Mouse (Mus musculus) cerebellum, postnatal 4 days (tissue): Measurements from ENCODE around the gene Papola.
"Not testable (repeated sequence)": the region's sequence is repeated elsewhere in the genome, so short reads cannot be mapped to it uniquely, and the experiment has no call there.

Experiments
- DNase-seq, 2 experiments: peaks; one replicate each; pipeline ENCODE4 v3.0.0; 2022; ENCODE audit warnings: low spot score in 2 of 2, mixed read lengths in 1 of 2

Gene Papola

DNA sequence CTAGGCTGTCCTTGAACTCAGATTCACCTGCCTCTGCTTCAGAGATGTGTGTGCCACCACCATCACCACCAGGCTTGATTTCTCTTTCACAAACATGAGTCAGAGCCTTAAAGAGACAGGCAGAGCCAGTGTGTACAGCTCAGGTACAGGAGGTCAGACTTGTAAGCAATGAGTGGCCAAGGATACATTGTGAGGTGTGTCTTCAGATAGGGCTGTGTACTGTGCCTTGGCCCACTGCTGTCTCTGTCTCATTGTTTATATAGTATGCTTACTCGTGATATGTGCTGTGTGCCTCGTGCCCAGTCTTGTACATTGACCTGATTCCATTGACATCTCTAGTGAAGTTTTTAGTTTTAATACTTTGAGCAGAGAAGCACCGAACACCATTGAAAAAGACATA, 21.3 kb downstream of the Papola start:
- DNase-seq = no peak

DNA sequence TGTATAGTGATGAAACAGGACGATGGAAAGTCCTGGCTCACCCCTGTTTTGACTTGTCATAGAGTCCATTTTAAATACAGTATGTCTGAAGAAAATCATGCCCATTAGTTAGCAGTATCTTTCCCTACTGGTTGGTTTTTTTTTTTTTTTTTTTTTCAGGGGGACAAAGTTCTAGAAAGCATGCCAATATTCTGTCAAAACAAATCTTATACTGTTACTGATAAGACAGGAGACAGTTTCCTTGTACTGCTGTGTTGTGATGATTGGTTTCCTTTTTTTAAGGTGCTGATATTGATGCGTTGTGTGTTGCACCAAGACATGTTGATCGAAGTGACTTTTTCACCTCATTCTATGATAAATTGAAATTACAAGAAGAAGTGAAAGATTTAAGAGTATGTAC, 21.7 kb downstream of the Papola start:
- no peak for DNase-seq

DNA sequence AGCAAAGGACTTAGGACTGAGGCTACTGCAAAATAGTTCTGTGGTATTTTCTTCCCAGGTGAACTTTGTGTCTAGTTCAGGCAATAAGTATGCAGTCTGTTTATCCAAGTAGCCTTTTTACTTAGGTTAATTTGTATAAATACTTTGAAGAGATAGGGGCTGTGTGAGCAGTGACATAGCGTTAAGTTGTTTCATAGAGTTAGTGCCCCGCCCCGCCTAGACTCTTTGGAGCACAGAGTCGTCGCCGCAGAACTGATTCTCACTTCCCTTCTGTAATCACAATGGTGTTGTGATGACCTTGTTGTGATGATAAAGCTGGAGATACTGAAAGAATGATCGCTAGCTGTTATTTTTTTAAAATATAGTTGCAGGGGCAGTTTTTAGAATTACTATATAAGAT, 22.9 kb downstream of the Papola start:
- DNase-seq = no peak

DNA sequence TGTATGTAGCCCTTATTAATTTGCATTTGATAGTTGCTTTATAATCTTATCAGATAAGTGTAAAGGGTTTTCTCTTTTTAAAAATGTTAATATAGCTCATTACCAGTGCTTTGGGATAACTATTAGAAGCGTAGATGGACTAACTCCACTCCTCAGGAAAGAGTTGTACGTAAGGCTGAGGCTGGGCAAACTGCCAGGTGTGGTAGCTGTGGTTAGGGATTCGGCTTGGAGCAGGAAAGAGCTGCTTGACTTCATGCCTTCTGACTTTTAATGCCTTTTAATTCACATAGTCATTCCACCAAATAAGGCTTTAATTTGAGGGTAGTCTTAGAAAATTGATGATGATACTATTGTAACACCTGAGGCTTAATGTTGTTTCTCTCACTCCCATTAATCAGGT, 24.5 kb downstream of the Papola start:
- no peak for DNase-seq

DNA sequence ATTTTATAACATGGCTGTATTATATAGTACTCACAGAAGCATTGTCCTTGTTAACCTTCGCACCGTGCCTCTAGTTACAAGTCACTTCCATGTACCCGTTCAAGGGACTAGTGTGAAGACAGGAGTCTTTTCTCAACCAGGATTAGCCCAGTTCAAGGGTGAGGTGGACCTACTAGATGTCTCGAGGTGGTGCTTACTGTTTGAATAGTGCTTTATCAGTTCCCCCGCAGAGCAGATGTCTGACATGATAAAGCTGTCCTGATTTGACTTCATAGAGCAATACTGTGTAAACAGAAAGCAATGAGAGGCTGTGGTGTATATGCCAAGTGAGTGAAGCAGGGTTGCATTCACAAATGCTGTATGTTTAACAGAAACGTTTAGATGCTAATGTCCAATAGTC, 26.1 kb downstream of the Papola start:
- DNase-seq = no peak

DNA sequence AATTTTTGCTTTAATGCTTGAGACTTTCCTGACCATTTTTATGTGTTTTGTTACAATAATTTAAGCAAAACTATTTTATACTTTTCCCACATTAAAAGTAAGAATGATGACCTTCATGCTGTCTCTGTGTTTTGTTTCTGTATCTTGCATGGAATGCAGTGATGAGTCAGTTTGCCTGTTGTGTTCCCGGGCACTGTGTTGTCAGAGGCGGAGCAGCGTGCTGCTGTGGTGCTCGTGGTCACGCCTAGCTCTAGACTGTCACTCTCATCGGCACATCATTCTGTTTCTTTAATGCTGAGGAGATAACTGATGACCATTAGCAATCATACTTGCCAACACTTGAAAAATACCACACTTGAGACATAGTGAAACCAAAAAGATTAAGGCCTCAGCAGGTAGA, 29.5 kb downstream of the Papola start:
- no peak for DNase-seq

DNA sequence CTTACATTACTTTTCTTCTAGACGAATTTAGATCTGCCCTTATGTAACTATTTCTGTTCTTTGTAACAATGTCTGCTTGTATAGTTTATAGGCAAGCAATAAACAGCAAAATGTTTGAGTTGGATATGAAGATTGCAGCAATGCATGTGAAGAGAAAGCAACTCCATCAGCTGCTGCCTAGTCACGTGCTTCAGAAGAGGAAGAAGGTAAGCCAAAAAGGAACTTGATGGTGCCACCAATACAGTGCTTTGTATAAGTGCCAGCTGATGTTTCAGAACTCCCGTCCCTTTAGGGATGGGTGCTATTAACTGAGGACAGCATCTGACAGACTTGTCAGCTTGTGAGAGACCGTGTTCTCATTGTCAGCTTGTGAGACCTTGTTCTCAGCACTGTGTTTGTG, 39.0 kb downstream of the Papola start:
- DNase-seq = no peak

DNA sequence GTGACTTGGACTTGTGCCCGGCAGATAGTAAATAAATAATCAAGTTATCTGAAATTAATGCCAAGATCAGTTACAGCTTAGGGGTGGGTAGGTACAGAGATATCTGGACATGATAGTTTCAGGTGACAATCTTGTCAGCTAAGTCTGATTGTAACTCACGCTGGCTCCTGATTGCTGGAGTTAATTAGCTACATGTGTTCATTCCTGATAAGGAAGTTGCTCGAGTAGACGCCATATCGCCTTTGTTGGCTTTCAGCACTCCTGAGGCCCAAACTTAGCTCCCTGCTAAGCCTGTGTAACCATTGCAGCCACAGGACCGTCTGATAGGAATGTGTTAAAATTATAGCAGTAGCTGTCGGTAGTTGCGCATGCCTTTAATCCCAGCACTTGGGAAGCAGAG, 40.2 kb downstream of the Papola start:
- no peak for DNase-seq

DNA sequence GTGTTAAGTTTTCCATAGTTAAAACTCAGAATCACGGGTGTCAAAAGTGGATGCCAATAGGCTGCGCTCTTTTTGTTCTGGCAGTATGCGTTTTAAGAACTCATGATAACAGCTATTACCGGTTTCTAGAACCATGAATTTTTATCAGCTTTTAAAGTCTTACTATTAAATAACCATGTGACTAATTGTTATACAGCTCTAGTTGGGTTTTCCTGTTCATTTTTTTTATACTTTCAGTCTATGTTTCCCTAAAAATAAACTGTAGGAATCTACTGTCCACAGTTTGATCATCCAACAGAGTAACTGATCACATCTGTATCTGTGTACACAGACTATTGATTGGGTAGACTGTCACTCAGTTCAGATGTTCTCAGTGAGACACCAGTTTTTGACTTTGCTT, 40.8 kb downstream of the Papola start:
- no peak for DNase-seq

DNA sequence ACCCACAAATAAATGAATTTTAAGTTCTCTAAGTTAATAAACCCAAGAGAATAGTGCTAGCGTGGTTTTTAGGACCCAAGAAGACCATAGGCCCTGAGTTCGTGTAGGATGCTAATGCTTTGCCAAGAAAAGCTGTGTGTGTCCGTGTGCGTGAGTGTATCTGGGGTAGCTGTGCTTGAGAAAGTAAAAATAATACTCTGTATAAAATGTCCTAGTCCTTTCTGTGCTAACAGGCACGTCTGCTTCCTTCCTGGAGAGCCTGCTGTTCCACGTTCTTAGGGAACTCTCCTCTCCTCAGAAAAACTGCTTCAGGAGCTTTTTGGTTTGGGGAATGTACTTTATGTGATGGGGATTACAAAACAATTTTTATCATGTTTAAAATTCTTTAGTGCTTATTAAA, 48.0 kb downstream of the Papola start:
- DNase-seq = no peak

DNA sequence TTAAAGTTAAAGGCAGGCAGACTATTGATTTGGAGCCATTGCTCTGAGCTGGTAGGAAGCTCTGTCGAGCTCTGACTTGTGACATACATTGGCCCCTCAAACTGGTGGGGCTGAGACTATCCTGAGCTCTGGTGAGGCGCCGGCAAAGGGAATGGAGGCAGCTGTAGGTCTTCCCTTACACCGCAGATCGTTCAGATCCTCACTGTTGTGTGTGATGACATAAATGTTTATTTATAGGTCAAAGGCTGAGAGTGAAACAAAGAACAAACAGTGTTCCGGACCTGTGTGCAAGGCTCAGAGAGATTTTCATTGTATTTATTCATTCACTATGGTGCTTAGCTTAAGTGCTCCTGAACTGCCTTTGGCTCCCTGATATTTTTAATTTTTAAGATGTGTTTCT, 50.4 kb downstream of the Papola start:
- no peak for DNase-seq

DNA sequence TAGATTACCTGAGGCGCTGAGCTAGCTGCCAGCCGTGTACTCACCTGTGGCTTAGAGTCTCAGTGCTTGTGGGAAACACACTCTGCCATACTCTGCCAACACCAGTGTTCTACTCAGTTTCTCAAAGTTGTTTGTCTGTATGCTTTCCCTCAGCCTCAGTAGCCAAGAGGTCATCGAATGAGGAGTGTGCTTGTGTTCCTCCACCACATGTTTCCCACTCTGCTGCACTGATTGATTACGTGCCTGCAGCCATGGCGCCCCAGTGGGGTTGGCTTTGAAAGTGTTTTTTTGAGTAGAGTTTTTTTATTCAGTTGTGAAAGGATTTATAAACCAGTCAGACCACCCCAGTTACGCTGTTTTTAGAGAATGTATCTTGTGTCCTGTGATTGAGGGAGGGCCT, 51.1 kb downstream of the Papola start:
- DNase-seq = no peak

DNA sequence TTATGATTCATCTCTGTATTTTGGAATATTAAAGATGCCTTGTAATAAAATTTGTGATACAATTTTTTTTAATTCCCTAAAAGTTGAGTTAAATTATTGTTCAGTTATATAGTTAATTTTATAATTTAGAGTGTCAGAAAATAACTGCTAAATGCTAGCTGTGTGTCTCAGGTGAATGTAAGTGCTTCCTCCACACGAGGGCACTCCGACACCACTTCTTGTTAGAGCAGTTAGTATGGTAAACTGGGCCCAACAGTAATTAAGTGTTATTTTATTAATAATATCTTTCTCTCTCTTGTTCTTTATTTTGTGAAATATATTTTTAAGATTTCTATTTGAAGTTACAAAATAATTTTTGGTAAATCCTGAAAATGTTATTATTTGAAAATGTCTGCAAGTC, 51.7 kb downstream of the Papola start:
- DNase-seq = peak in 1 of 2 experiments; percentile 37

DNA sequence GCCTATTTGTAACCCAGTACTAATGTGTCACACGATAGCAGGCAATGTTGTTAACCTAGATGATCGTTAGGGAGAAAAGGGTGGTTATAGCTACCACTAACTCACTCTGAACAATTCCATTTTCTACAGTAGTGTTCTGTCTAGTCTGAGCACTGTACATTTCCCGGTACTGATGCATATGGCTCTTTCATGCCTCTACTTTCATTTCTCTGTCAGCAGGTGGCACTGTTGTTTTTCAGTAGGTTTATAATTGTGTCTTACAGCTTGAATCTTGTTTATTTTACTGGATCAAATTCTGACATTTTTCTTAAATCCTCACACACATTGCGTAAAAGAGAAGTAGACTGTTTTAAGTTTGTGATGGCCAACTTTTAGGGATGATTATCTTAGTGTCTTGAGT, 54.6 kb downstream of the Papola start:
- no peak for DNase-seq

DNA sequence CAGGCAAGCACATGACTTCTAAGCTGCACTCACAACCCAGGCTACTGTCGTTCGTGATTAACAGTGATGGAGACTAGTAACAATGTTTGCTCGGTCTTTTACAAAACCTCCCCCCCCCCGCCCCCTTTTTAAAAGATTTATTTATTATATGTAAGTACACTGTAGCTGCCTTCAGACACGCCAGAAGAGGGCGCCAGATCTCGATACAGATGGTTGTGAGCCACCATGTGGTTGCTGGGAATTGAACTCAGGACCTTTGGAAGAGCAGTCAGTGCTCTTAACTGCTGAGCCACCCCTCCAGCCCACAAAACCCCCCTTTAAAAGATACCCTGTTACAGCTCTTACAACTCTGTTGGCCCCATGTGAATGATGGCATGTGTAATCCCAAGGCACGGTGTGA, 56.1 kb downstream of the Papola start:
- DNase-seq = not testable (repeated sequence)

DNA sequence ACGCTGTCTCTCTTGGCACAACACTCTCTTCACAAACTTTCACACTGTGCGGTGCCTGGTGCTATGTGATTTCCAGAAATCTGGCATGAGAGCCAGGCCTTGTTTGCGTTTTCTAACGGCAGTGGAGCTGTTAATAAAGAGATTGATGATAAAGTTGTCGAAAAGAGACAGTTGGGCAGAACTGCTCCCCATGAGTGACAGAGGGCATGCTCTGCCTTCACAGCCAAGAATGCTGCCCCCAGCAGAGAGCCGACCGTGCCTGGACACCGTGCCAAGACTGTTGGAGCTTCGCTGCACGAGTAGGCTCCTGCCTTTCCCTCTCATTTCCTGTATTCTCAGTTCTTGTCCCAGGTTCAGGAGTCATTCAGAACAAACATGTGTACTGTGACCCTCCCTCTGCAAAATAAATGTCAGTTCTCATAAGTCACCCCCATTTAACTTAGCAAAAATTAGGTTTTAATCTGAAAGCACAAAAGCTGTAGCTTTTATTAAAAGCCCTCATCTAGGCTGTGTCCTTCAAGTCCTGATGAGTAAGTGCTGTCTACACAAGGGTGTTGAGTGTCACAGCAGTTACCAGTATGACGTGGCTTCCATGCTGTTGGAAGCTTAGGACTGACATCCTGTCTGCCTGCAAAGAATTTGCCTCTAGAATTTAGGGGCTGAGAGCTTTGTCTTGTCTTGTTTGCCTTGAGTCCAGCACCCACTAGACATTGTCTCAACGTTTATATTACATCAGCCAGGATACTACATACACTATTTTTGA, 58.9 kb downstream of the Papola start:
- peak in 1 of 2 experiments; percentile 66 for DNase-seq

DNA sequence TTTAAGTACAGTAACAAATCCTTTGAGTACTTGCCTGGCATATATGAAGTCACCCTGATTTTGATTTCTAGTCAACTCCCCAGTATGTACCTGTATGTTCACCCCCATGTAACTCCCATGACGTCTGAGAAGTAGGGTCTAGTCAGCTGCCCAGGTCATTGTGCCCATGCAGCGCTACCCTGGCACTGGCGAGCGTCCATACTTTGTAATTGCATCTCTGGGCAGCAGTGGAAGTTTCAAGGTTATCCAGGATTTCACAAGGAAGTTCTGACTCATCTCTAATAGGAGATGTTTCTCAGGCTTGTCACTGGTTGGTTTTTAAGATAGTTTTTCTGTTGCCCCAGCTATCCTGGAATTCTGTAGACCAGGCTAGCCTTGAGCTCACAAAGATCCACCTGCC, 59.9 kb downstream of the Papola start:
- DNase-seq = no peak

DNA sequence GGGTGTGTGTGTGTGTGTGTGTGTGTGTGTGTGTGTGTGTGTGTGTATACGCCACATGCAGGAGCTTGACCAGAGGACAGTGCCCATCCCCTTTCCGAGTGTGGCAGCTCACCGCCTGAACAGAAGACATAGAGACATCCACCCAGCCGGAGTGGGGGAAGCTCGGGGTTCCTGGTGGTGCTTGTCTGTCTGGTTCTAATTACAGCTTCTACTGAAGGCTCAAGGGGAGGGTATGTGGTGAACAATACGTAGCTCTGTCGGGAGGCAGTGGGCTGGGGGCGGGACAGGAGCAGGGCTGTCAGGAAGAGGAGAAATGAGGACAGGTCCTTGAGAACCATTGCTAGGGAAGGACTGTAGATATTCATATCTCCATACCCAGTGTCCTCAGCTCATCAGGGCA, 64.6 kb downstream of the Papola start:
- DNase-seq = no peak

DNA sequence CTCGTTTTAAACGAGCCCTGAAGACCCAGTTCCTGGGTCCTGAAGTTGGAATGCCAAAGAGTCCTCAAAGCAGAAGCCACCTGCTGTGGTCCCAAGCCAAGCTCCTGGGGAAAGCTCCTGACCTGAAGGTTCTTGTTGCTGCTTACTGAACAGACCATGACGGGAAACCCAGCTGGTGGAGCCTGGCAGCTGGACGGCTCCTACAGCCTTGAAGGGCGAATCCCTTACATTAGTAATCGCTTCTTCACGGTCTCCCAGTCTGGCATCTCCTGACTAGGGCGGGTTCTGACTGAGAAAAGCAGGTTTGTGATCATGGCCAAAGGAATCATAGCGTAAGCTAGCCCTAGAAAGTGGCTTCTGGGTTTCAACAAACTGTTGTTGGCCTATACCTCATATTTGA, 66.2 kb downstream of the Papola start:
- no peak for DNase-seq

DNA sequence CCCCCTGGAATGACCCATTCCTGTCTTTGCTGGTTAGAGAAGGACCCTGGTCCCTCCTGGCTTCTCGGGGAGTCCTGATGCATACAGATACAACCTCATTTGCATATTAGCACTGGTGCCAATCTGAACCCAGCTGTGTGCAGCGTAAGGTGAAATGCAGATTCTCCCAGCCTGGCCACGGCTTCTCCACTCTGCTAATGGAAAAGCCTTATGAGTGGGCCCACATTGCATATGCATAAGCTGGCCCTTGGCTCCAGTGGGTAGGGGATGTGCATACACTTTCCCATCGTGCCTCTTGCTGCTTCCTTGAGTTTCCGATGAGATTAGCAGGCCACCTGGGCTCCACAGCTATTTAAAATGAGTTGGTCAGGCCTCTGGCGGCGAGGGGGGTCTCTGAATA, 68.3 kb downstream of the Papola start:
- no peak for DNase-seq

DNA sequence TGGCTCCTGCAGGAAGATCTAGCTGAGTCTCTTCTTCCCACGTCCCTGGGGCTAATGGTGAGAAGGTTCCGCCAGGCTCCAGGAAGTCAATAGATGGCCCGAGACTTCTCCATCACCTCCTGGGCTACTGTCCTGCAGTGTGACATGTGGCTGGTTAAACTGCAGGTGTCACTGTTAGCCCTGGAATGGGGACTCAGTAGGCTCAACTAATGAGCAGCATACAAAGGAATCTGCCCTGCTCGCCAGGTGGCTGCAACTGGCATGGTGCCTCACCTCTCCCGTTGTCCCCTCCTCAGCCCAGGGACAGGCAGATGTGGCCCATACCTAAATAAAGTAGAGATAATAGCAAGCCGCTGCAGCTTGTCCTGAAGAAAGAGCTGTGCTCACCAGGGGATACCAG, 70.1 kb downstream of the Papola start:
- DNase-seq = peak in 1 of 2 experiments; percentile 49

DNA sequence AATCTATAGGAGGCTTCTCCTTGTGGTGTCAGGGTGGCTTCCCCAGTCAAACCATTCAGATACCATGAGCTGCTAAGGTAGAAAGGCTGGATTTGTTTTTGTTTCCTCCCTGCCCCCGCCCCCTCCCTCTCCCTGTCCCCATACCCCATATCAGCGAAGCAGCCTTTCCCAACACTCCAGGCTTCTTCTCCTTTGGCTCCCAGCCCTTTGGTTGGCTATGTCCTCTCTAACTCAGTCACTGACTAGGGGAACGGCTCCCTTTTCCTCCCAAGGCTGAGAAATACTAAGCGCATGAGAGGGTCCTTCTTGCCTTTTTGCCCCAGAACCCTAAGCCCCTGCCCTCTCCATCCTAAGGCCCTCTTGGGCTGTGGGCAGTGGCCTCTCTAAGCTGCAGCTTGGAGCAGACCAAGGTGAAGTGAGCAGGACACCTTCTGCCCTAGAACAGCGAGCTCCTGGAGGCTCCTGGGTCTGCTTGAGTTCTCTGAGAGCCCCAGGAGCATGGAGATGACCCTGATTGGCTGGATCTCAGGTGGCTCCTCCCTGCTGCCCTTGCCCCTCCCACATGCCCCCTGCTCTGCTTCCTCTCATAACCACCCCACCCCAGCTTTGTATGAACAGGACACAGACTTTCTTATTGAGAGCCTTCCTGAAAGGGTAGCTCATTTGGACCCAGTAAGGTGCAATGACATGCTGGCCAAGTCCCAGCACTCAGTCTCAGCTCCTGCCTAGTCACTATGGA, 73.6 kb downstream of the Papola start:
- DNase-seq = no peak

DNA sequence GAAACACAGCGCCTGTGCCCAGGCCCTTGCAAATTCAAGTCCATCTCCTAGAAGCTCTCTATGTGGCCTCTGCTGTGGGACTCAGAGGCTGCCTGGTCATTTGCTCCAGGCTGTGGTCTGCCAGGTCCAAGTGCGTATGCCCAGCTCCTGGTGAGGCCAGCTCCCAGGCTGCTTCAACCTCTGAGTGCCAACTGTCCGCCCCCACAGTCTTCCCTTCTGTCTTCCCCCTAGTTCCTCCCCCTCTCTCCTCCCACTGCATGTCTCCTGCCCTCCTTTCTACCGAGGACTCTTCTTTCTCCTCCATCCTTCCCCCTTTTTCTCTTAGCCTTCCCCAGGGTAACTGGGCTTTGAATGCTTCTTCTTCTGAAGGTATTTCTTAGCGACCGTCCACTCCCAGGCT, 77.6 kb downstream of the Papola start:
- DNase-seq = no peak

DNA sequence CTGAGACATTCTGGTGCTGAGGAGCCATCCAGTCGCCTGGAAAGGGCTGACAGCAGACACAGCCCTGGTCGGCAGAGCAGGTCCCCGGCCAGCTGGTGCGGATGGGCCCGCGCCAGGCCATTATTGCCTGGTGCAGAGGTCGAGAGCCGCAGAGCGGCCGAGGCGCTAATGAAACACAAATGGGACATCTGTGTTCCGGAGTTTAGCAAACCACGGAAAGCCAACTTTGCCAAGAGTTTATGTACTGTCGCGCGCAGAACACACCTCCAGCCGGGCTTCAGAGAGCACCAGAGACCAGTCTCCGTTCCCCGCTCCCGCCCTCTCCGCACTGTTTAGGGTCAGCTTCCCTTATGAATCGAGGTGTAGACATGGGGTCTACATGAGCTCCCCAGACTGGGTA, 78.1 kb downstream of the Papola start:
- peak in 1 of 2 experiments; percentile 59 for DNase-seq
